Mouse (Mus musculus) megakaryocyte-erythroid progenitor cell, adult 5 weeks (primary cell): ENCODE measurements around the gene Rnf43. TPM values are rescaled to one million over a fixed set of nuclear protein-coding genes. Genes with fewer than 3 reads are reported as not detected.

Experiments used
- polyA plus RNA-seq: library from polyadenylated mRNA; stranded (reverse); fragments of >175 nt; gene quantifications from 2 replicates; pipeline ENCODE4 v1.2.3, GENCODE M21; 2012

Gene Rnf43
- polyA plus RNA-seq, result 1.6 and 3.4 TPM in 2 replicates

DNA sequence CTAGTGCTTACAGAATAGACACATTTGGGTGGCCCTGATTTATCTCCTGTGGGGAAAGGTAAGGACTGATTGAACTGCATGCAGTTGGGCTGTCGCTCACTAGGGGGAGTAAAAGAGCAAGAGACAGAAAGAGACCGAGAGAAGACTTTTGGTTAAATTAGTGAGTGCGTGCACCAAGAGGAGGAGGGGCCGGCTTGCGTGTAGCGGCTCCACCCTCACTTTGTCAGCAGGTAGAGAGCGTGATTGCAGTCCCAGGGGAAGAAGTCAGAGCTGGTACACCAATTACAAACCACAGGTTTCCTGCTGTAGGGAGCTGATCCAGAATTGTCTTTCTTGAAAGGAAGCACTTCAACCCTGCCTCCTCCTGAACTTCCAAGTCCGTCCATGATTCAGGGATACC is at the start of gene Rnf43:
TSS of gene Rnf43 (plus strand) at position 316 of the 400 bp plus-strand sequence.

DNA sequence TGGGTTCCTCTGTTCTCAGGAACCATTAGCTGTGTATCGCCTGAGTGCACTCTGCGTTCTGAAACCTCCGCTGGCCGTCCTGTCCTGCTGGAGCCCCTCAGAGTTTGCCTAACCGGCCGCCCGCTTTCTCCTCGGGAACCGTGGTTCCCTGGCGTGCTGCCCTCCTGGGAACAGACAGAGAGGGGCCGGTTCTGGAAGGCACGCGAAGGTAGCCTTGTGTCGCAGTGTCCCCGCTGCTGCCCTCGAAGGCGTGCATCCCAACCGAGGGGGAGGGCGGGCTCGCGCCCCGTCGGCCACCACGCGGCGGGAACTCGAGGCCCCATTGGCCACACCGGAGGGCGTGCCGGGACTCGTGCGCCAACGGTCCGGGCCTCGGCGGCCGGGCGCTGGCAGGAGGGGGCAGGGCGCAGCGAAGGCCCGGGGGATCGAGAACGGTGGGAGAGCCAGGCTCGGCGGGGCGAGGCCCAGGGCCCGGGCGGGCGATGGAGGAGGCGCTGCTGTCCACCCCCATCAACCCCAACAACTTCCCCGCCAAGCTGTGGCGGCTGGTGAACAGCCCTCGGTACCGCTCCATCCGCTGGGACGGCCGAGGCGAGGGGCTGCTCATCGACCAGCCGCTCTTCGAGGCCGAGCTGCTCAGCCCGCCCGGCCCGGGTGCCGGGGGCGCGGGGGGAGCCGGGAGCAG is 45.6 kb upstream of the Rnf43 start, which contains the start of gene Hsf5:
TSS of gene Hsf5 (plus strand) at position 375 of the 685 bp plus-strand sequence.

GRCm38 (mm10) chr11:87737175-87737740 is 74.7 kb downstream of the Rnf43 start, which contains the start of gene Supt4a:
TSS of gene Supt4a (plus strand) at chr11:87737552.

GRCm38 (mm10) chr11:87760301-87761081 is 98.0 kb downstream of the Rnf43 start, which contains the start of gene Tspoap1:
TSS of gene Tspoap1 (plus strand) at chr11:87760541.

Other genes starting within 250 kb of the Rnf43 start
- gene Gm11492, start 96.1 kb upstream of the Rnf43 start, polyA plus RNA-seq, result not detected in 2 replicates
- 3.1 and 3.9 TPM in 2 replicates for gene Sept4, start 93.8 kb upstream of the Rnf43 start, polyA plus RNA-seq
- 13.7 and 14.9 TPM in 2 replicates for gene Mtmr4, start 70.6 kb upstream of the Rnf43 start, polyA plus RNA-seq
- gene Hsf5, start 45.6 kb upstream of the Rnf43 start, polyA plus RNA-seq, result 0.01 TPM in 1 of 2 replicates, not detected in the other
- 9.4 and 14.6 TPM in 2 replicates for gene Supt4a, start 74.8 kb downstream of the Rnf43 start, polyA plus RNA-seq
- gene Tspoap1, start 97.8 kb downstream of the Rnf43 start, polyA plus RNA-seq, result 73.7 and 77.6 TPM in 2 replicates
- 6,503 and 9,975 TPM in 2 replicates for gene Mpo, start 130.9 kb downstream of the Rnf43 start, polyA plus RNA-seq
- not detected in 2 replicates for gene Lpo, start 165.6 kb downstream of the Rnf43 start, polyA plus RNA-seq
- 7.8 and 10.5 TPM in 2 replicates for gene Mks1, start 190.5 kb downstream of the Rnf43 start, polyA plus RNA-seq
- gene Epx, start 212.8 kb downstream of the Rnf43 start, polyA plus RNA-seq, result 26.0 and 28.7 TPM in 2 replicates
- 0.09 TPM in 1 of 2 replicates, not detected in the other for gene Olfr462, start 229.5 kb downstream of the Rnf43 start, polyA plus RNA-seq
- gene Olfr463, start 234.7 kb downstream of the Rnf43 start, polyA plus RNA-seq, result 0.09 TPM in 1 of 2 replicates, not detected in the other